Mouse (Mus musculus): ENCODE data around the gene Gm29276.
"Not testable (repeated sequence)": the region's sequence is repeated elsewhere in the genome, so short reads cannot be mapped to it uniquely, and the experiment has no call there.

The Gm29276 gene

GRCm38 (mm10) chrY:42582150-42582549, at the start of gene Gm29276:
Gm29276 (minus strand) TSS chrY:42582250.
- not testable (repeated sequence) for DNase-seq
